Mouse (Mus musculus) Patski (cell line): Measurements from ENCODE around the gene Dnah17. TPM values are rescaled to one million over a fixed set of nuclear protein-coding genes. Genes with fewer than 3 reads are reported as not detected.

Source experiments
- ATAC-seq: fragments of 100-300 bp; one replicate; pipeline ENCODE4 v1.8.0; 2021
- CTCF ChIA-PET: fragments of 350-600 bp; sonication (Branson Sonifier 250); formaldehyde crosslinking; loops from one replicate; lab custom pipeline; 2022; ENCODE audit warnings: inconsistent platforms; lab: Charles Lee
- POLR2A ChIA-PET: fragments of 350-600 bp; sonication (Branson Sonifier 250); formaldehyde crosslinking; loops from one replicate; lab custom pipeline; 2022; ENCODE audit warnings: antibody characterized with exemption, inconsistent platforms; lab: Charles Lee
- DNase-seq: peaks from one replicate; pipeline ENCODE4 v3.0.0-alpha.2; 2011; ENCODE audit warnings: low read depth, low spot score
- H3K27me3 ChIP-seq: fragments of 371-371 bp; one replicate; pipeline ENCODE4 v1.5.1; 2021
- CTCF ChIP-seq: fragments of 100-300 bp; IDR thresholded peaks from one replicate; pipeline ENCODE4 v1.5.1; 2021
- in situ Hi-C: fragments of 300-500 bp; cut with MboI; formaldehyde crosslinking; loops from 3 replicates; pipeline ENCODE4 v1.11.1; 2018; ENCODE audit warnings: low pct_unique_long_range_greater_than_20kb, mixed read lengths
- polyA plus RNA-seq: library from polyadenylated mRNA; unstranded; gene quantifications from one replicate; pipeline ENCODE4 v1.2.3, GENCODE M21; 2021

Dnah17 gene
- polyA plus RNA-seq, 1 experiment from 2014 or later: 0.22 TPM

GRCm38 (mm10) chr11:118095004-118095403, 35.4 kb downstream of the Dnah17 start:
- DNase-seq: no peak
- ChIA-PET CTCF (no interaction called here), POLR2A (no interaction called here)
- peaks cover 9% of the 10 kb centered on the region for H3K27me3 ChIP-seq
- in situ Hi-C loops: loop anchor here (10.0 kb wide), 1 partner anchor 300 kb away; no protein-coding TSS in a partner anchor
- no peak for TF ChIP-seq CTCF
- ATAC-seq: no peak

DNA sequence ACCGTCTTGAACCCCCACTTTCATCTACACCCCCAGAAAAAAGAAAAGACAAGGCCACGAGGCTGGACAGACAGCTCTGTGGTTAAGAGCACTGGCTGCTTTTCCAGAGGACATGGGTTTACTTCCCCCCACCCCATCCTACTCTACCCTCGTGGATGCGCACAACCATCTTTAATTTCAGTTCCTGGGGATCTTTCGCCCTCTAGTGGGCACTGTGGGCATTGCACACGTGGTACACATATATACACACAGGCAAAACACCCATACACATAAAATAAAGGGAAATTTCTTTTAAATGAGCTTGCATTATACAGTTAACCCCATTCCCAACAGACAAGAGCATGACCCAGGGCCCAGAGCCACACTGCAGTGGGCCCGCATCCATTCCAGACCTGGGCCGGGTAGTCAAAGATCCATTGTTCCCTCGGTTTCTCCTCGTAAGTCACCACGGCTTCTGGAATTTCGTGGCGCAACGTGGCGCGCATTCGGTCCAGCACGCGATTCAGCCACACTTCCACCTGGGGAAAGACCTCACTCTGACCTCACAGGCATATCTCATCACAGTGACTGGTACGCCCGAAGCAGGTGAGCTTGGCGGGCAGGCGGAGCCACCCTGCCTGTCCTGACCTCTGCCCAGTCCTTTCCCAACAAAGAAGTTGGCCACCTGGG, 39.3 kb downstream of the Dnah17 start:
- ChIA-PET POLR2A (no interaction called here), CTCF (interaction anchor here (0.6 to 1.7 kb wide), 3 partner anchors 11 to 200 kb away, joined by 3 read pairs; no protein-coding TSS in a partner anchor)
- DNase-seq: no peak
- TF ChIP-seq CTCF: no peak
- in situ Hi-C loops: loop anchor here (10.0 kb wide), 1 partner anchor 304 kb away; no protein-coding TSS in a partner anchor
- H3K27me3 ChIP-seq: peaks cover 12% of the 10 kb centered on the region
- no peak for ATAC-seq

DNA sequence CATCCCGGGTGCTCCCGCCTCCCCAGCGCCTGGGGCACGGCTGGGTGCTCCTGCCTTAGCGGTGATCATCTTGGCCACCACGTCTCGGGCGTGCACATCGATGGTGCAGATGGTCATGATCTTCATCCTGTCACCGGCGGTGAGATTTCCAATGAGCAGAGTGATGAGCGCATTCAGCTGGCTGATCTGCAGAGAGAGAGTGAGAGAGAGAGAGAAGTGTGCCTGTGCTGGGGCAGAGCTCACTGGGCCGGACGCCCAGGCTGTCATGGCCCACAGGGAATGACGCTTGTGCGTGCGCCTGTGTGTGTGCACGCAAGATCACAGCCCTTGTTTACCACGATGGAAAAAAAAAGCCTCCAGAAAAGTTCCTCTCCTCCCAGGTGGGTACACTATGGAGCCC, 41.5 kb downstream of the Dnah17 start:
- CTCF ChIA-PET: no interaction called here
- peaks cover 3% of the 10 kb centered on the region for H3K27me3 ChIP-seq
- DNase-seq (no peak), ATAC-seq (no peak)
- POLR2A ChIA-PET: no interaction called here
- TF ChIP-seq CTCF: no peak
- in situ Hi-C loops: no loop called here

DNA sequence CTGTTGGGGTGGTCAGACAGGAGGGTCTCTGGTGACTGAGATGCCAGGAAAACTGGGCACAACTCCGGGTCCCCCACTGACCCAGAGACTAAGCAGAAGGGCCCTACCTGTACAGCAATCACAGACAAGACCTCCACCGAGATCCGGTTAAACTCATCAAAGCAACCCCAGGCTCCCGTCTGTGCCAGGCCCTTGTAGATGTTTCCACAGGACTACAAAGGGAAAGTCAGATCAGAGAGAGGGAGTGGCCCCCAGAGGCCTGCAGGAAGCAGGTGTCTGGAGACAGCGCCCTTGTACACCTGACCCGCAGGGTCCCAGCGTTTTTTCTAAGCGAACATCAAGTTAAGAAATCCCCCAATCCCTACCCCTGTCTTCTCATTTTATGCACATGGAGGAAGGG, 44.5 kb downstream of the Dnah17 start:
- peaks cover 3% of the 10 kb centered on the region for H3K27me3 ChIP-seq
- CTCF ChIA-PET: no interaction called here
- TF ChIP-seq CTCF: no peak
- in situ Hi-C loops: no loop called here
- ATAC-seq: no peak
- DNase-seq: no peak
- POLR2A ChIA-PET: no interaction called here

GRCm38 (mm10) chr11:118085176-118085575, 45.3 kb downstream of the Dnah17 start:
- peaks cover 3% of the 10 kb centered on the region for H3K27me3 ChIP-seq
- no peak for DNase-seq
- POLR2A ChIA-PET: interaction anchor here (0.6 kb wide), 1 partner anchor 163 kb away, joined by 3 read pairs; the partner anchor contains the start of gene Cyth1
- in situ Hi-C loops: no loop called here
- no peak for TF ChIP-seq CTCF
- CTCF ChIA-PET: interaction anchor here (1.0 to 3.2 kb wide), 2 partner anchors 9 to 18 kb away, joined by 3 to 16 read pairs; no protein-coding TSS in a partner anchor
- no peak for ATAC-seq

DNA sequence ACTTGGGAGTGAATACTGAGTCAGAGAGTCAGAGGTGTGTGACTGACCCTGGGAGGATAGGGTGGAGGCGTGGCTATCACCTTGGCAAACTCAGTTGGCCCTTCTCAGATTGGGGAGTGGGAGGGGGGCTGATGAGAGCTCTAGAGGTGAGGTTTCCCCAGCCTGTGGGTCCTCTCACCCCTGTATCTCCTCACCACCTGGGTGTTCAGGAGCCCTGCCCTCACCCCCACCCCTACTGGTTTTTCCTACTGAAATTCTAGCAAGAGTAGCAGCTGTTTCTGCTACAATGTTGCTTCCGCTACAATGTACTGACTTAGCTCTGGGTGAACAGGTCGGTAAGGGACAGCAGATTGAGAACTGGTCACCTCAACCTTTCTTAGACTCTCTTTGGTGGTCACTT, 46.2 kb downstream of the Dnah17 start:
- ATAC-seq (no peak), DNase-seq (no peak)
- peaks cover 3% of the 10 kb centered on the region for H3K27me3 ChIP-seq
- ChIA-PET CTCF (interaction anchor here (1.0 to 3.2 kb wide), 2 partner anchors 9 to 19 kb away, joined by 3 to 16 read pairs; no protein-coding TSS in a partner anchor), POLR2A (no interaction called here)
- TF ChIP-seq CTCF: no peak
- in situ Hi-C loops: no loop called here

- ATAC-seq (peak; percentile 10), DNase-seq (no peak)
- POLR2A ChIA-PET: no interaction called here
These were observed 46.6 kb downstream of the Dnah17 start for GRCm38 (mm10) chr11:118083811-118084210.

DNA sequence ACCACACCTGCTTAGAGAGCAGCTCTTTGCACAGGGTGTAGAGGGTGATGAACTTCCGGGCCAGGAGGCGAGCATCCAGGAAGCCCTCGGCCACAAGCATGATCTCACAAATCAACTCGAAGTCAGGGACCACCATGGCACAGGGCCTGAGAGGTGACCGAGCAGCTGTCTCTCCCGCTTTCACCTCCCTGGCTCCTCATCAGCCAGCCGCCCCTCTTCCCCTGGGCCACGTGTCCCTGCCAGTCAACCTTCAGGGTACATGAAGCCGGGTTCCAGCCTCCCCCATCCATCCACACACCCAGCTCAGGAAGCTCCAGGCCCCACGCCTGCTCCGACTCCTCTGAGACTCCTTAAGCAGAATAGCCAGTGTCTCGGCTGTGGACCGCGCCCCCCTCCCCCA, 48.1 kb downstream of the Dnah17 start:
- TF ChIP-seq CTCF: no peak
- in situ Hi-C loops: no loop called here
- H3K27me3 ChIP-seq: peaks cover 3% of the 10 kb centered on the region
- DNase-seq (no peak), ATAC-seq (no peak)
- ChIA-PET POLR2A (no interaction called here), CTCF (interaction anchor here (3.2 kb wide), 1 partner anchor 21 kb away, joined by 16 read pairs; no protein-coding TSS in a partner anchor)

More at GRCm38 (mm10) chr11:118083811-118084210, 46.6 kb downstream of the Dnah17 start:
- in situ Hi-C loops: no loop called here
- H3K27me3 ChIP-seq: peaks cover 3% of the 10 kb centered on the region
- CTCF ChIA-PET: interaction anchor here (3.2 kb wide), 1 partner anchor 19 kb away, joined by 16 read pairs; no protein-coding TSS in a partner anchor
- TF ChIP-seq CTCF: no peak

DNA sequence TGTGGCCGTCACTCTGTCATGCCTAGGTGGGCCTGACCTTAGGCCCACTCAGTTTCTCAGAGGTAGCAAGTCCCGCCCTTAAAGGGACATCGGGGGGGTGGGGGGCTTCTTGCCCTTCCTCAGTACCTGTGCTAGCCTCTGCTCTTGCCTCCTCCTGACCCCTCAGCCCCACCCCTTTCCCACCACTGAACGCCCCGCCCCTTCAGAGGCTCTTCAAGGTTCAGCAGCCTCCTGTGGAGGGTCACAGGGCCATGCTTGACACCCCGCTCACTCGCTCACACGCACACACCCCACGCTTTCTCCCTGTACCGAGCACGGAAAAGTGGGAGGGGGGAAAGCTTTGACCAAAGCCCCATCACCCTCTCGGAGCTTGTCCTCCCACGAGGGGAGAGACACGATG, 50.7 kb downstream of the Dnah17 start:
- no peaks in the 10 kb centered on the region for H3K27me3 ChIP-seq
- ChIA-PET POLR2A (no interaction called here), CTCF (no interaction called here)
- TF ChIP-seq CTCF: no peak
- no peak for ATAC-seq
- no peak for DNase-seq
- in situ Hi-C loops: no loop called here

DNA sequence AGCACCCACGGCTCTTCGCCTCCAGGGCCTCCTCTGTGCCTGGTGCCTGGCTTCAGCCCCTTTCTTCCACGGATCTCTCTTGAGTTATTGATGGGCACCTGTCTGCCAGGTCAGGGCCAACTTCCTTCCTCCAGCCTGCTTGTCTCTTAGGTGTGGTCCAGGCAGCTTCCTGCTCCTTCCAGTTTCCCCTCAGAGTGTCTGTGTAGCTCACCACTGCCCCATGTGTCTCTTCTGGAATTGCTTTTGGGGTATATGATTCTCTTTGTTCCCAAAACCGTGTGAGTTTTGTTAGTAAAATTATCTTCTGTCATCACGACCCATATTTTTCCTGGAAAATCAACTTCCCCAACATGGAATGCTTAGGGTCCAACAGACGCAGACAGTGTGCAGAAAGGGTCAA, 53.5 kb downstream of the Dnah17 start:
- no peak for TF ChIP-seq CTCF
- H3K27me3 ChIP-seq: peaks cover 6% of the 10 kb centered on the region
- in situ Hi-C loops: no loop called here
- DNase-seq (no peak), ATAC-seq (no peak)
- ChIA-PET POLR2A (no interaction called here), CTCF (interaction anchor here (0.9 kb wide), 1 partner anchor 206 kb away, joined by 3 read pairs; no protein-coding TSS in a partner anchor)

DNA sequence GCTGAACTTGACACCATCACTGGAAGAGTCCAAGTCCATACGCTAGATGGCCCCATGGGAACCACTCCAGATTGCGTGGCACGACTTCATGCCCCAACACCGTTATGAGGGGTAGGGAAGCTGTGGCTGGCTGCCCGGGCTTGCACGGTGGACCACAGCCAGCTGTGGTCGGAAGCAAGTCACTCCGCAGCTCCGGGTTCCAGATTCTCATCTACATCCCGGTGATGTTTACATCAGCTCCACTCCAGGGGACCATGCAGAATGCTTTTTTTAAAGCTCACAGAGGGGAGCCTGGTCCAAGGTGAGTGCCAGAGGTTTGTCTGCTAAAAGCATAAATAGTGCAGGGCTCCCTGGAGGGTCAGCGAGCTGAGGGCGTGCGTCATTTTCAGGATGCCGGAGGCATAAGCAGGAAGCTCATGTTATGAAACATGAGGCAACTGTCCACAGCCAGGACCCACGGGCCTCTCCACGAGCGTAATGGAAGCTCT, 55.4 kb downstream of the Dnah17 start:
- no peak for ATAC-seq
- in situ Hi-C loops: no loop called here
- H3K27me3 ChIP-seq: peaks cover 6% of the 10 kb centered on the region
- peak; percentile 34 for DNase-seq
- TF ChIP-seq CTCF: no peak
- ChIA-PET POLR2A (no interaction called here), CTCF (interaction anchor here (1.0 to 1.7 kb wide), 2 partner anchors 28 to 32 kb away, joined by 5 read pairs; no protein-coding TSS in a partner anchor)
